Comparison of ENCODE assay signal across 10 mouse cellular contexts in genomic region chr7:98085314-98085713, GRCm38 (mm10). TPM values are rescaled to one million over a fixed set of nuclear protein-coding genes. Genes with fewer than 3 reads are reported as not detected.
DNase-seq lines count a peak whose midpoint lies in the region; ATAC-seq and TF ChIP-seq lines count a peak whose summit lies in the region.
"Had no signal": no experiment of that assay in that cellular context is flagged by ENCODE, and none has a peak within 500 bp of the region (broad histone marks: within the 10 kb centered on the region; RNA-seq: fewer than 3 reads in every experiment).

No protein-coding gene starts in this region.

- no peaks in the 10 kb centered on the region for H3K4me1 ChIP-seq in kidney, adult 2 months (ENCODE audit: control insufficient read depth, insufficient read depth, low read length)
- peaks cover 6% of the 10 kb centered on the region for H3K4me1 ChIP-seq in brown adipose tissue, adult 24 weeks (ENCODE audit: control insufficient read depth, insufficient read depth, insufficient read length, low read length)

- no peaks in the 10 kb centered on the region for H3K36me3 ChIP-seq in kidney, adult 2 months (ENCODE audit: control insufficient read depth, insufficient read depth, low read length)
- H3K36me3 ChIP-seq: hindbrain, embryonic 12.5 days had no signal

- no peaks in the 10 kb centered on the region for H3K27me3 ChIP-seq in kidney, adult 2 months (replicated peaks; ENCODE audit: control insufficient read depth, insufficient read depth, low read length)
- H3K27me3 ChIP-seq: hindbrain, embryonic 12.5 days had no signal

- H3K27ac ChIP-seq in kidney, adult 2 months (ENCODE audit: insufficient read depth, low read depth, low read length): no peak overlapping the region
- no peak overlapping the region for H3K27ac ChIP-seq in brown adipose tissue, adult 24 weeks (replicated peaks; ENCODE audit: low read depth, low read length)
- H3K27ac ChIP-seq: hindbrain, embryonic 12.5 days had no signal

- 70% methylated on average over 7 of the region's 7 CpGs for WGBS in kidney, adult 2 months

- peak; percentile 25 for DNase-seq in kidney, adult 2 months
- no peak for DNase-seq in kidney, adult 11 months
- peak; percentile 32 to 49 for DNase-seq in kidney, postnatal 36 days
- peak; percentile 56 for DNase-seq in lung, postnatal 36 days
- no peak for DNase-seq in right cerebral cortex, adult 18-20 months
- no peak for DNase-seq in natural killer cell, adult 2 months (ENCODE audit: low spot score in 2 of 2)
- DNase-seq: cerebellum, adult 9-10 months had no signal

- peak overlapping the region; percentile 10 for H3K4me3 ChIP-seq in kidney, adult 2 months (ENCODE audit: insufficient read depth, low read depth, low read length)
- peak overlapping the region; percentile 49 for H3K4me3 ChIP-seq in brown adipose tissue, adult 24 weeks (ENCODE audit: insufficient read depth, low read depth, low read length)
- H3K4me3 ChIP-seq: hindbrain, embryonic 12.5 days had no signal

- no peak for TF ChIP-seq POLR2A in kidney, adult 2 months (IDR thresholded peaks at IDR 0.05; ENCODE audit: low read depth, low read length)

- TF ChIP-seq CTCF in kidney, adult 2 months (conservative IDR thresholded peaks at IDR 0.05; ENCODE audit: insufficient read depth, insufficient read length, low read depth, low read length): no peak

- no peak for ATAC-seq in inflammation-experienced regulatory T-cells, adult 6 months

RNA-seq across cellular contexts. Expression of gene Myo7a, which starts 34.0 kb away (rescaled TPM):
- polyA plus RNA-seq in kidney, adult 2 months (2012; rRNA removed): 24.6 and 29.8 TPM in 2 replicates
- polyA plus RNA-seq in brown adipose tissue, adult 24 weeks (2012; ENCODE audit: insufficient read depth, insufficient read length, missing spikeins): 3.3 and 4.5 TPM in 2 replicates
- 1 to 10 TPM; 1.4 to 2.1 (median 1.7) TPM for polyA plus RNA-seq in inflammation-experienced regulatory T-cells, adult 6 months (2017; shearing (Covaris generic))

RNA-seq across cellular contexts. Expression of gene Omp, which starts 60.0 kb away (rescaled TPM):
- polyA plus RNA-seq in kidney, adult 2 months (2012; rRNA removed): 0.53 and 1.3 TPM in 2 replicates
- polyA plus RNA-seq in brown adipose tissue, adult 24 weeks (2012; ENCODE audit: insufficient read depth, insufficient read length, missing spikeins): not detected in 2 replicates
- not detected for polyA plus RNA-seq in inflammation-experienced regulatory T-cells, adult 6 months (2017; shearing (Covaris generic))

Comparison
In these comparisons a context has a peak if more than half of its experiments do, and no peak if none do; other contexts are left out.
1. DNase-seq: peak in kidney, adult 2 months (single experiment), kidney, postnatal 36 days (2 of 2) and lung, postnatal 36 days (single experiment); none in kidney, adult 11 months (single experiment), right cerebral cortex, adult 18-20 months (single experiment) and natural killer cell, adult 2 months (0 of 2).